Mouse (Mus musculus): ENCODE data around the gene Theg.

DNA sequence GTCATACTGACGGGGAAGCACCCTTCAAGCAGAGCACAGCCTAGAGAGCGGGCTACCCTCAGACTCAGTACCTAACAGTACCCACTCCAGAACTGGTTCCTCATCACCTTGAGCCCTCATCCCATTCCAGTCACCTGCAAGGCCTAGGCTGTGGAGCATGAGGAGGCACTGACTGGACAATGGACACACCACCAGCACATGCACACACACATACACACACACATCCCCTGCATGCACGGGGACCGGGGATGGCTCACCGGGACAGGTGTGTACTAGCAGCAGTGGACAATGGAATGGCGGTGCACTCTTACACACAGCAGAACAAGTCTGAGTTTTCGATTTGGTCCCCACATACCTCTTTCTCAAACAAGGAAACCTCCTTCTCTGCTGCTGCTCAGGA is 49.9 kb downstream of the Theg start:
- TF ChIP-seq POLR2A (IDR thresholded peaks at IDR 0.05; ENCODE audit: extremely low read depth, insufficient read depth, low read length) (no peak), CTCF (IDR thresholded peaks at IDR 0.05; ENCODE audit: extremely low read depth, insufficient read depth, low read length) (no peak)
